Mouse (Mus musculus): Measurements from ENCODE around the gene Sfrp4. TPM values are rescaled to one million over a fixed set of nuclear protein-coding genes. Genes with fewer than 3 reads are reported as not detected.
"Not testable (repeated sequence)": the region's sequence is repeated elsewhere in the genome, so short reads cannot be mapped to it uniquely, and the experiment has no call there.

Sfrp4 gene
- total RNA-seq (2021): 1 to 10 TPM; 2.4 to 2.7 TPM
- long read RNA-seq, experiment 1, full-length matches to known transcripts: 1 of 2 reads
- long read RNA-seq, experiment 1, partial matches to known transcripts: 0 of 2 reads
- long read RNA-seq, experiment 1, other reads (novel, unspliced or antisense): 1 of 2 reads
- long read RNA-seq, experiment 2: 0 reads

DNA sequence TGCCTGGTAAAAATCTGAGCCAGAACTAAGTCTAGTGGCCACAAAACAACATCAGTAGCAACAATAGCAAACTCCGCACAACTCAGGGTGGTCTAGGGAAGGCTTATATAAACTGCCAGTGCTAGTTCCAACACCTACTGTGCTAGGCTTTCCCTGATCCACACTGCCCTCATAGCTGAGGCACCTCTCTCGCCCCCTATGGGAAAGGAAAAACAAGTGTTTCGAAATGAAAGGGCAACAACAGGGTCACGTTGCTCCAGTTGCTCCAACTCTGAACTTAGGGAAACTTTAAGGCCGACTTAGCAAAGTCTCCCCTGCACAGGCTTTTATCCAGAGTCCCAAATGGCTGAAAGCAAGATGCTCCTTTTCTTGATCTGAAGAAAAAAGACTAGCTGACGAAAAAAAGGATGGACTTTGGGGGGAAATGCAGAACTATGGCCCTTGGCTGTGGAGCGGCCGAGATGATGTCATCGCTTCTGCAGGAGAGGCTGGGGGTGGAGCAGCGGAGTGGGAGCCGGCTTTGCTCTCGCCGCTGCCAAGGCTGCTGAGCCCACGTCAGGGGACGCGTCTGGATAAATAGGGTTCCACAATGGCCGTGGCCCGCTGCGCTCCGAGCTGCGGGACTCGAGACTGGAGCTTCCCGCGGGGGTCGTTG lies at the start of gene Sfrp4:
TSS of gene Sfrp4 (plus strand) at position 532 of the 655 bp plus-strand sequence.
- intact Hi-C loops (cut with DNase I): no loop called here
- TF ChIP-seq CTCF (IDR thresholded peaks at IDR 0.05): peak; percentile 32
- Histone ChIP-seq H3K4me3 (peak within 1 kb of the TSS; percentile 49), H3K27ac (peak within 1 kb of the TSS; percentile 50; the same call in 1 of the 2 replicates)
- peak; percentile 39 to 60 for DNase-seq (ENCODE audit: extremely low spot score in 1 of 2, low spot score in 2 of 2)

DNA sequence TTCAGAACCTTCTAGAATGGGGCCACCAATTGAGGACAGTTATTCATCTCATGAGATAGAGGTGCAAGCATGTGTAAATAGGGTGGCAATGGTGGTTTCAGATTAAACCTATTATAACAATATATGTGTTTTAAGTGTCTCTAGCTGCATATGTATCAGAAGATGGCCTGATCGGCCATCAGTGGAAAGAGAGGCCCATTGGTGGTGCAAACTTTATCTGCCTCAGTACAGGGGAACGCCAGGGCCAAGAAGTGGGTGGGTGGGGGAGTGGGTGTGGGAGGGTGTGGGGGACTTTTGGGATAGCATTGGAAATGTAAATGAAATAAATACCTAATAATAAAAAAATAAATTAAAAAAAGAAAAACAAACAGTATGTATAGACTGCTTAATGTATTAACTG lies 48.2 kb upstream of the Sfrp4 start:
- DNase-seq (ENCODE audit: extremely low spot score in 1 of 2, low spot score in 2 of 2); H3K27ac ChIP-seq; intact Hi-C loops (cut with DNase I); H3K4me3 ChIP-seq: not testable (repeated sequence)

DNA sequence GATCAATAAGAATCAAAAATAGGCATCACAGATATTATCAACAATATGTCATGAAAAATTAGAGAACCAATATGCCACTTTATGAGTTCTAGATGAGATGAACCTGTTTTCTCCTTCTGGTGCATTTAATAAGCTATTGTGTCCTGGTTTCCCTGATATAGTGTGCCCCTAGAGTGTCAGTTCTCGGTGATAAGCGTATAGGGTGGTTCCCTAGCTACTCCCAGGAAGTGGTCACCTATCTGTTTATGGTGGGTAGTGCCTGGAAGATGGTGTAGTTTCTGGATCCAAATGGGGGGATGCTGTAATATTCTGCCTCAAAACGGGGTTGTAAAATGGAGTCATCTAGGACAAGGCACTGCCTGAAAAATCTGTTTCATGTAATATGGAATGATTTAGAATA lies 47.0 kb upstream of the Sfrp4 start:
- Histone ChIP-seq H3K4me3 (no peak overlapping the region), H3K27ac (no peak overlapping the region)
- no peak for TF ChIP-seq CTCF (IDR thresholded peaks at IDR 0.05)
- DNase-seq (ENCODE audit: extremely low spot score in 1 of 2, low spot score in 2 of 2): no peak
- intact Hi-C loops (cut with DNase I): no loop called here

DNA sequence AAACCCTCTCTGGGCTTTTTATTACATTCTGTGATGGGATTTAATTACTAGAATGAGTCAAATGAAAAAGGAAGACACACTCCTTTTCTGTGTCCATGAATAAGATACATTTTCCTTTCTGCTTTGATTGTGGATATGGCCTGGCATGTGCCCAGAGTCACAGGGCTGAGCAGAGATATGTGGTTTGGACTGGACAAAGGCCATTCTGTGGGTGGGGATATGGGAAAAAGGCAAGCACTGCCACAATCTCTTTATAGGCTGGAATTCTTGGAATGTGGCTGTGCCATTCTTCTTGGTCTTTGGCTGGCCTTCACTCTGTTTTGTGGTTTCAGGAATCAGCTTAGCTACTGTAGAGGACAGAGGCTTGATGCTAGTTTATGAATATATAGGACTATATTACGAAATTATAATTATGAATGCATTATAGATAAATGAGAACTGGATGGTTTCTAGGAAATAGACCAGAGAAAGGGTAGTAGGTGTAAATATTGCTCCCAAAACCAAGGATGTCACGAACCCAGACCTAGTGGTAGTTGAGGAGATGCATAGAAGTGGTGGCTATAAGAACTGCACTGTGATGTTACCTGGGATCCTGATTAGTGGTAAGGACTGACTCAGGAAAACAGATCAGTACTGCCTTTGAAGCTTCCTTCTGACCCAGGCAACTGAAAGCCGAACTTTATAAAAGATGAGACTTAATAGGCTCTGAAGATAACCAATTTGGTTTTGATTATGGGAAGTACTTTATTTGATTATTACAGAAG lies 31.7 kb upstream of the Sfrp4 start:
- TF ChIP-seq CTCF (IDR thresholded peaks at IDR 0.05): no peak
- Histone ChIP-seq H3K4me3 (no peak overlapping the region), H3K27ac (no peak overlapping the region)
- intact Hi-C loops (cut with DNase I): no loop called here
- DNase-seq (ENCODE audit: extremely low spot score in 1 of 2, low spot score in 2 of 2): no peak

DNA sequence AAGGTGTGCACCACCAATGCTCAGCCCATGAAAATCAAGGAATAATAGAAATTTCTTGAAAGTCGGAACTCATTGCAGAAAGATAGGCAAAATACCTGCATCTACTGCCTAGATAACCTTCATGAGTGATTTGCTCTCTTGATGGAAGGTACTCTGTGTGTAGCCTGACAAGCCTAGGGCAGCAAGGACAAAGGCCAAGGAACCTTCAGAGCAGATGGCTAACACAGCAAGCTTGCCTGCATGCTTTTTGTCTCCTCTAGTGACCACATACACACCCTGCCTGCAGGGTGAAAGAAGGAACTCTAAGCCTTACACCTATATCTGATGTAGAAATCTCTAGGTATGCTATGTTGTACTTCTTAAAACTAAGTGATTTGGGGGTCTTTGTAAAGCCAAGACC lies 27.8 kb upstream of the Sfrp4 start:
- no peak for DNase-seq (ENCODE audit: extremely low spot score in 1 of 2, low spot score in 2 of 2)
- no peak for TF ChIP-seq CTCF (IDR thresholded peaks at IDR 0.05)
- Histone ChIP-seq H3K4me3 (no peak overlapping the region), H3K27ac (no peak overlapping the region)
- intact Hi-C loops (cut with DNase I): no loop called here

DNA sequence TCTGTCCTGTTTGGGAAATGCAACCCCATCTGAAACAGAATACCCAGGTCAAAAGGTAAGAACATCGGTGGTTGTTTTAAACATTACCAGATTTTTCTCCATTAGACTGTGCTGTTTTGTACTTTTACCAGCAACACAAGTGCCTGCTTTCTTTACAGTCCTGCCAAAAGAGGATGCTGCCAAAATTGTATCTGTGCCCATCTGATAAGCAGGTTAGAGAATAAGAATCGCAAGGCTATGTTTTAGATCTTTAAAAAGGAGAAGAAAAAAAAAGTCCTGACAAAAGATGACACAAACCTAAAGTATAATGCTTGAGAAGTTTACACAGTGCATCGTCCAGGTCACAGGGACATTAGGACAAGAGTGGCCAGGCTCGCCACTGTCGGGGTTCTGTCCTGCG lies 23.7 kb upstream of the Sfrp4 start:
- DNase-seq (ENCODE audit: extremely low spot score in 1 of 2, low spot score in 2 of 2): no peak
- no peak overlapping the region for H3K4me3 ChIP-seq
- no peak overlapping the region for H3K27ac ChIP-seq
- TF ChIP-seq CTCF (IDR thresholded peaks at IDR 0.05): no peak
- intact Hi-C loops (cut with DNase I): no loop called here

DNA sequence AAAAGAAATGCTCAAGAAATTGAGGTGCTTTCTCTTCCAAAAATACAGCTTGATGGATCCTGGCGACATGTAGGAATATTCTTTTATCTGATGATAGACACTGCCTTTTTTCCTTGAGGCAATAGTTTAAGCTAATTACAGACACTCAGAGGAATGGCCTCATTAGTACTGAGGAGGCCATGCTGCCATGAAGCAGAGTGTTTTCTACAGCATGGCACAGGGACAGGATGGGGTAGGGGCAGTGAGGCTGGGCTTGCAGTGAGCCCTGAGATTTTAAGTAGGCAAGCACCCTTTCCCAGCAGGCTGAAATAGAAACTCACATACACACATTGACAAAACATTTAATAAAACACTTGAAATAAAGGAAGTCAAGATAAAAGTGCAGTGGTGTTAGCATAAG lies 20.4 kb upstream of the Sfrp4 start:
- DNase-seq (ENCODE audit: extremely low spot score in 1 of 2, low spot score in 2 of 2): no peak
- Histone ChIP-seq H3K27ac (no peak overlapping the region), H3K4me3 (no peak overlapping the region)
- intact Hi-C loops (cut with DNase I): no loop called here
- TF ChIP-seq CTCF (IDR thresholded peaks at IDR 0.05): no peak

DNA sequence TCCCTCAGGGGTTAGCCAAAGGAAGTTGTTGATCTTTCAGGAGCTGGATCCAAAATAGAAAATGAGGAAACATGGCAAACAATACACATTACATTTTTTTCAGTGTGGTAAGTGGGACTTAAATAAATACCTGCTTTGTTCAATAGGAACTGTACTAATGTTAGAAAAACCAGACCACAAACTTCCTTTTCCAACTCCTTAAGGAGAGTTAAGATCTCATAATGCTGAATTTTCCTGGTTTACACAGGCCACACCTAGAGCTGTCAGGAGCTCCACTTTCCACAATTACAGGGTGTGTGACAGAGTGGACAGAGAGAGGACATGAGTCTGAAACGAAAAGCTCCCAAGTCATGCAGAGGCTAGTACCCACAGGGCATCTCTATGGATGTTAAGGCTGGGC lies 19.2 kb upstream of the Sfrp4 start:
- H3K27ac ChIP-seq: no peak overlapping the region
- H3K4me3 ChIP-seq: no peak overlapping the region
- no peak for TF ChIP-seq CTCF (IDR thresholded peaks at IDR 0.05)
- intact Hi-C loops (cut with DNase I): no loop called here
- DNase-seq (ENCODE audit: extremely low spot score in 1 of 2, low spot score in 2 of 2): no peak

DNA sequence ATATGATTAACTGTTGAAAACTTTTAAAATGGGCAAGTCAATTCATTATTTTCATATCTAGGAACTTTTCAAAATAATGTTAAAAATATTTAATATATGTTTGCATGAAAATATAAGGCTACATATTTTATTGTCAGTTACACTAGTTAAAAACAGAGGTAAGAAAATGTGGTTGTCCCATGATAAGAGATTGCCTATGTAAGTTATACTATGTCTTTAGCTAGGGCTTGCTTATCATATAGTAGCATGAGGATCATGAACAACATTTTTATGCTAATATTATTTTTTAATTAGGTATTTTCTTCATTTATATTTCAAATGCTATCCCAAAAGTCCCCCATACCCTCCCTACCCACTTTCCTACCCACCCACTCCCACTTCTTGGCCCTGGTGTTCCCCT lies 18.0 kb upstream of the Sfrp4 start:
- Histone ChIP-seq H3K4me3 (no peak overlapping the region), H3K27ac (no peak overlapping the region)
- no peak for TF ChIP-seq CTCF (IDR thresholded peaks at IDR 0.05)
- DNase-seq (ENCODE audit: extremely low spot score in 1 of 2, low spot score in 2 of 2): no peak
- intact Hi-C loops (cut with DNase I): no loop called here

DNA sequence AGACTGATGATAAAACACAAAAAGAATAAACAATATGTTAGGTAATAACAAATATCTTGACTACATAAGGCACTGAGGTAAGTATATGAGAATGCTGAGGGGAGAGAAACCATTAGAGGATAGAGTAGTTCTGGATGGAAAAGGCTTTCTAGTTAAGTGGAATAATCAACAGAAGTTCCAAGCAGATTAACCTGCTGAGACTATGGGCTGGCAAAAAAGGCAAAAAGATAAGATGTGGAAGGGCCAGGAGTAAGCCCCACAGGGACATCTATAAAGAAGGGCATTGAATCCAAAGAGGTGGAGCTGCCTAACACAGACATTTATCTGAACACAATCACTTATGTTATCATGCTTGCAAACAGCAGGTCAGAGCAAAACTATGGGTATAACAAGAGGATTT lies 14.8 kb upstream of the Sfrp4 start:
- DNase-seq (ENCODE audit: extremely low spot score in 1 of 2, low spot score in 2 of 2): no peak
- H3K4me3 ChIP-seq: no peak overlapping the region
- intact Hi-C loops (cut with DNase I): no loop called here
- no peak for TF ChIP-seq CTCF (IDR thresholded peaks at IDR 0.05)
- no peak overlapping the region for H3K27ac ChIP-seq

DNA sequence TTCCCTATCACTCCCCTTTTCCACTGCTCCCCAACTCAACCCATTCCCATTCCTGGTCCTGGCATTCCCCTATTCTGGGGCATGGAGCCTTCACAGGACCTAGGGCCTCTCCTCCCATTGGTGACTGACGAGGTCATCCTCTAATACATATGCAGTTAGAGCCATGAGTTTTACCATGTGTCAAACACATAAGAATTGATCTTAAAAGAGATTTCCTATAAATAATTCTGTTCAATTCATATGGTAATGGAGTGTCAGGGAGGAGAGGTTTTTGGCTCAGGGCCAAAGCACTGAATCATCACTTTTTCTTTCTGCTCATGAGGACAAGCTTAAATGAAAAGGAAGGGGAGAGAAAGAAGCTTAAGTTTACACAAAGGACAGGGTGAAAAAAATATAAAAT lies 10.6 kb upstream of the Sfrp4 start:
- no peak for DNase-seq (ENCODE audit: extremely low spot score in 1 of 2, low spot score in 2 of 2)
- intact Hi-C loops (cut with DNase I): loop anchor here (10.0 kb wide), 1 partner anchor 218 kb away; the partner anchor contains the start of gene Stard3nl
- H3K4me3 ChIP-seq: no peak overlapping the region
- H3K27ac ChIP-seq: no peak overlapping the region
- TF ChIP-seq CTCF (IDR thresholded peaks at IDR 0.05): no peak

DNA sequence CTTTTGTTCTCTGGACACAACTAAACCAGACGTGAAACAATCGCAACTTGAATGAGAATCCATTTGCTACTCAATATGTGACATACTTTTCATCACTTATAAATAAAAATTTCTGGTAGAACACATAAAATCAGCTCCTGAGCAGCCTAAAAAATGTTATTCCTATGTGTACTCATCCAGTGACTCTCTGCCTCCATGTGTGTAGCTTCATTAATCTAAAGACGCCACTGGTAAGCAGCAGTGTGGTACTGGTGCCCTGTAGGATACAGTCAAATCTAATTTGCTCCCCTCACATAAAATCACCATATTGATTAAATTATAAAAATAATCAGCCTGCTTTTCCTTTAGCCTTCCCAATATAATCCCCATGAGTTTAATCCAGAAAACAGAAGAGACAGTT lies 9.9 kb upstream of the Sfrp4 start:
- intact Hi-C loops (cut with DNase I): loop anchor here (10.0 kb wide), 1 partner anchor 218 kb away; the partner anchor contains the start of gene Stard3nl
- H3K4me3 ChIP-seq: no peak overlapping the region
- H3K27ac ChIP-seq: no peak overlapping the region
- no peak for TF ChIP-seq CTCF (IDR thresholded peaks at IDR 0.05)
- no peak for DNase-seq (ENCODE audit: extremely low spot score in 1 of 2, low spot score in 2 of 2)

Measured in left cerebral cortex, adult 2 months (tissue).